Mouse (Mus musculus) brain, adult 2 months (tissue): ENCODE measurements around the gene Fndc3b.

Experiments used
- DNase-seq: peaks from one replicate; pipeline ENCODE4 v3.0.0; 2011; ENCODE audit warnings: low read depth, low spot score

Gene Fndc3b

GRCm38 (mm10) chr3:27506886-27507285 lies 204.2 kb downstream of the Fndc3b start:
- DNase-seq, result no peak

GRCm38 (mm10) chr3:27505582-27505981 lies 205.5 kb downstream of the Fndc3b start:
- DNase-seq, result no peak

GRCm38 (mm10) chr3:27503279-27504038 lies 207.6 kb downstream of the Fndc3b start:
- DNase-seq, result peak; percentile 79

- no peak for DNase-seq
Measured at GRCm38 (mm10) chr3:27495296-27496073, 215.6 kb downstream of the Fndc3b start.

- DNase-seq, result no peak
Measured at GRCm38 (mm10) chr3:27494698-27495097, 216.4 kb downstream of the Fndc3b start.

GRCm38 (mm10) chr3:27494066-27494465 lies 217.0 kb downstream of the Fndc3b start:
- DNase-seq, result no peak

- no peak for DNase-seq
Measured at GRCm38 (mm10) chr3:27491821-27492220, 219.3 kb downstream of the Fndc3b start.

GRCm38 (mm10) chr3:27491367-27491766 lies 219.7 kb downstream of the Fndc3b start:
- no peak for DNase-seq

- DNase-seq, result no peak
Measured at GRCm38 (mm10) chr3:27490891-27491290, 220.2 kb downstream of the Fndc3b start.

GRCm38 (mm10) chr3:27489550-27489949 lies 221.6 kb downstream of the Fndc3b start:
- peak; percentile 43 for DNase-seq

GRCm38 (mm10) chr3:27485141-27485540 lies 226.0 kb downstream of the Fndc3b start:
- peak; percentile 22 for DNase-seq

- DNase-seq, result no peak
Measured at GRCm38 (mm10) chr3:27484698-27485097, 226.4 kb downstream of the Fndc3b start.

- DNase-seq, result no peak
Measured at GRCm38 (mm10) chr3:27483762-27484161, 227.3 kb downstream of the Fndc3b start.

GRCm38 (mm10) chr3:27483321-27483720 lies 227.8 kb downstream of the Fndc3b start:
- DNase-seq, result no peak

- peak; percentile 60 for DNase-seq
Measured at GRCm38 (mm10) chr3:27481738-27482137, 229.4 kb downstream of the Fndc3b start.

GRCm38 (mm10) chr3:27479378-27479777 lies 231.7 kb downstream of the Fndc3b start:
- DNase-seq, result peak; percentile 23

- peak; percentile 48 for DNase-seq
Measured at GRCm38 (mm10) chr3:27478563-27479156, 232.4 kb downstream of the Fndc3b start.

- DNase-seq, result peak; percentile 40
Measured at GRCm38 (mm10) chr3:27477749-27478148, 233.4 kb downstream of the Fndc3b start.

- no peak for DNase-seq
Measured at GRCm38 (mm10) chr3:27475899-27476298, 235.2 kb downstream of the Fndc3b start.

- DNase-seq, result no peak
Measured at GRCm38 (mm10) chr3:27473801-27474599, 237.1 kb downstream of the Fndc3b start.

GRCm38 (mm10) chr3:27472846-27473245 lies 238.3 kb downstream of the Fndc3b start:
- no peak for DNase-seq

GRCm38 (mm10) chr3:27470781-27471180 lies 240.3 kb downstream of the Fndc3b start:
- no peak for DNase-seq
